Mouse (Mus musculus) adrenal gland, adult 8-10 months (tissue): ENCODE results near the gene Pilrb1. TPM values are rescaled to one million over a fixed set of nuclear protein-coding genes. Genes with fewer than 3 reads are reported as not detected.

ENCODE experiments used
- DNase-seq: peaks from one replicate; pipeline ENCODE4 v3.0.0; 2022
- total RNA-seq, 4 experiments: library from RNA; stranded (reverse); gene quantifications; 2 replicates each; pipeline ENCODE4 v1.2.4; 2022

Gene Pilrb1
- total RNA-seq, 4 experiments from 2014 or later: 1.2 to 3.7 (median 1.9) TPM

DNA sequence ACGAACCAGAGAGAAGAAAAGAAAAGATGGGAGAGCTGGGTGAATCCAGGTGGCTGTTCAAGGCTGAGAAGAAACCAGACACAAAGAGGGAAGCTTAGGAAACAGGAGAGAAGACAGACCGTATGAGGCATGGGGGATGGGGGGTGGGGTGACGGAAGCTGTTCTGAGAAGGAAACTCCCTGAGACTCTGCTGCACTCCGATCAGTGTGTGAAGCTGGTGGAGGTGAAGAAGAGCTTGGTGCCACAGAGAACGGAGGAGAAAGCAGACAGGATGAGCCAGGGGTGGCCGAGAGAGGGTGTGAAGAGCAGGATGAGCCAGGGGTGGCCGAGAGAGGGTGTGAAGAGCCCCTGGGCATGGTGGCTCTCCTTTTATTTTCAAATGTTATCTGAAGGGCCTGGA lies 31.5 kb downstream of the Pilrb1 start:
- DNase-seq: no peak

DNA sequence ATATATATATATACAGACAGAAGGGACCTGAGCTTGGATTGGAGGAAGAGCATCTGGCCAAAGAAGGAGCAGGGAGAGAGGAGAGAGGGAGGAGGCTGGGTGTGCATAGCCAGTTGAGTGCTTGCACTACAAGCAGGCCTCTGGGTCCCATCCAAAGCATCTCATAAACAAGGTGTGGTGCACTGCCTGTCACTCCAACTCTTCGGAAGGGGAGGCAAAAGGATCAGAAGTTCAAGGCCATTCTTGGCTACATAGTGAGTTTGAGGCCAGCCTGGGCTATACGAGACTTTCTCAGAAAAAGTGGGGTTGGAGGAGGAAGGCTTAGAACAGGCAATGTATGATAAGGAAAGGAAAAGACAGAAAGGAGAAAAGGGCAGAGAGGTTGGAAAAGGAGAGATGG lies 31.9 kb downstream of the Pilrb1 start:
- no peak for DNase-seq

DNA sequence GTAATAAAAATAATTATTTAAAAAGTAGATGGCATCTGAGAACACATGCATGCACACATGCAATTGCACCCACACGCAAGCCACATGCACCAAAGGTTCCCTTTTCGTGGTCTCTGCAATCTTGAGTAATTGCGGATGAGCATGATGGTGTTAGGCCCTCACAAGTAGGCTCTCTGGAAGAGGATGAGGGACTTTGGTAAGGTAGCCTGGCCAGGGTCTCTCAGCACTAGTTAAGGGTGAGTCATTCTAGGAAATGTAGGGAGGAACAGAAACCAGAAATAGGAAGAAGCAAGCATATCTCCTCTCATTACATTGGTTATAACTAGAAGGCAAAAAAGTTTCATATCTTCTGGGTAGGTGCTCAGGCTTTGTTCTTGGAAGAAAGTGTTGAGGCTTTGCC lies 32.9 kb downstream of the Pilrb1 start:
- DNase-seq: no peak

DNA sequence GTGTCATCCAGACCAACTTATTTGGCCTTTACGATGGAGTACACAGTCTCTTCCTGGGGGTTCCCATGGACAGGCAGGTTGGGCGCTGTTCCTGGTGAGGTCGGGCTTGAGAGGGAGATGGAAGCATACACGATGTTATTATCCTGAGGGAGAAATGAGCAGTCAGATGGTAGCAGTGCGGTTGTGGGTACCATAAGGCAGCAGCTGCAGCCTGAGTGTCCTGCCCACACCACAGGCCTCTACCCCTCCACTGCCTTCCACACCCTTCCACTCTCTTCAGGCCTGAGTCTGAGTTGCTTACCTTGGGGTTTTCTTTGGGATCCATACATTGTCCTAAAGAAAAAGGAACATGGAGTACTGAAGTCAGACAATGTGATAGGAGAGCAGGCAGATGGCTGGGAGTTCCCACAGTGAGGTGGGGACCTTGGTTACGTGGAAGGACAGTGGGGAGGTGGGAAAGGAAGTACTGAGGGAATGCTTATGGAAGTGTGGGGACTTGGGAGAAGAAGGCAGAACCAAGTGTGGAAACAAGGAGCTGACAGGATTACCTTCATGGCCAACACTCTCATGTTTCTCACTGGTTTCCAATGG lies 34.4 kb downstream of the Pilrb1 start:
- no peak for DNase-seq

DNA sequence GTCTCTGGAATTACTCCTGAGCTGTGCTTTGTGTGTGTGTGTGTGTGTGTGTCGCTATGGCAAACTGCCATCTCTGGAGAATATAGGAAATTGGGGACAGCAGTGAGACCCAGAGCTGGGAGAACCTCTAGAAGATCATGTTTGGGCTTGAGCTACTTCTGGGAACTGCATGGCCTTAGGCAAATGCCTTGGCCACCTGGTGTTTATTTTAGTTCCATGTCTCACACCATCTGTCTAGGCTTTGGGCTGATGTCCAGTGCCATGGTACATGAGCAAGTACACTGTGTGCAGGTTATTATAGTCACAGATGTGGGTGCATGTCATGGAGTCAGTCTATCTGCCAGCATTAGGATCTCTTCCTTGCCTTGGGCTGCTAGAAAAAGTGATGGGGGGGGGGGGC lies 35.3 kb downstream of the Pilrb1 start:
- no peak for DNase-seq

DNA sequence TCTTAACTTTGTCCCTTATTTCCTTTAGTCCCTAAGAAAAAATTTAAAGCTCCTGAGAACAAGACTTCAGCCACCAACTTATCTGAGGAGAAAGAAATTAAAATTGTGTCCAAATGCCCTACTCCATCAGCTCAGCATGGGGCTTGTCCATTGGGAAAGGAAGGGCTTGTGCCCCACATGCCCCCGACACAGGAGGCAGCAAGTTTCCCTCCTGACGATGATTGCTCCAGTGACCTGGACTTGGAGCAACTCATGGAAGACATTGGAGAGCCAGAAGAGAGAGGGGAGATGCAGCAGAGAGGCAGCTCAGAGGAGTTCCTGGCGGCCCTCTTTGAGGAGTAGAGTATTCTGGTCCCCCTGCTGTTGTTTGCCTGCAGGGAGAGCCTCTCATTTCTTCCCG lies 35.8 kb downstream of the Pilrb1 start:
- no peak for DNase-seq

DNA sequence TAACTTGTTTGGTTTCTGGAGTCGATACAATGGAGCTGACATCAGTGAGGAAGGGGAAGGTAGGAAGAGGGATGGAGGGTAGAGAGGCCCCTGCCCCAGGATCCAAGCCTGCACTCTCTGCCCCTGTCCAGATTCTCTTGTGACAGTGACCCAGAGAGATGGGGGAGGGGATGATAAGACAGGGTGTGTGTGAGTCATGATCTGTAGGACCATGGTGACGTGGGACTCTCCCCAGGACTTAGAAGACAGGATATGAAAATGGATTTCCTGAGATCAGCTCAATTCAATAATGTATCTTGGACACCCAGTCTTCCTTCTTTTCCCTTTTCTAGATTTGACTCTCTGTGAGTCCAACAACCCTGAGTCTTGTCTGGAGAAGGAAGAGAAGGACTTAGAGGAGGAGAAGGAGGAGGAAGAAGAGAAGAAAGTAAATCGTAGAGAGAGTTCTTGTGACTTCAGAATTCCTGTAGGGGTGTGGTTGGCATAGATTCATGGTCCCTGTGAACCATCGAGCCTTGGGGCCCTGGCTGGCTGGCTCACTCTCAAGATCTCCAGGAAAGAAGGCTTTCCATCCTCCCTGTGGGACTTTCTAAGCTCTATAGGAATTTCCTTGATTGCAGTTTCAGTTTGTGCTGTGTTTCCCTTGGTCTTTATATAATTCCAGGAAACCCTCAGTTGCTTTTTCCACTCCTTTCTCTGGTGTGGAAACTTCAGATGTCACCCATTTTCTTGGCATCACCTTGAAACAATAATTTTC lies 40.3 kb downstream of the Pilrb1 start:
- DNase-seq: no peak

DNA sequence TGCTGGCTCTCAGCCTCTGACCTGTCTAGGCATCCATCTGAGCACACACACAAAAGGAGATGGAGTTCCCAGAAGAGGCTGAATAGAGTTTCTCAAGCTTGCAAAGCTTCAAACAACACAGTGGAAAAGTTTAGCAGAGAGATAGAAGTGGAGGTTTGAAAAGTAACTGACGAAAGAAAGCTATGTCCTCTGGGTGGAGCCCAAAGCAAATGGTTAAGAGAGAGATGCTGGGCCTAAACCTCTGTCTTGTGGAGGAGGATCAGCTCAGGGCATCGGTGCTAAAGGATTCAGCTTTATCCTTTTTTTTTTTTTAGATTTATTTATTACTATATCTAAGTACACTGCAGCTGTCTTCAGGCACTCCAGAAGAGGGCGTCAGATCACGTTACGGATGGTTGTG lies 49.6 kb downstream of the Pilrb1 start:
- no peak for DNase-seq

DNA sequence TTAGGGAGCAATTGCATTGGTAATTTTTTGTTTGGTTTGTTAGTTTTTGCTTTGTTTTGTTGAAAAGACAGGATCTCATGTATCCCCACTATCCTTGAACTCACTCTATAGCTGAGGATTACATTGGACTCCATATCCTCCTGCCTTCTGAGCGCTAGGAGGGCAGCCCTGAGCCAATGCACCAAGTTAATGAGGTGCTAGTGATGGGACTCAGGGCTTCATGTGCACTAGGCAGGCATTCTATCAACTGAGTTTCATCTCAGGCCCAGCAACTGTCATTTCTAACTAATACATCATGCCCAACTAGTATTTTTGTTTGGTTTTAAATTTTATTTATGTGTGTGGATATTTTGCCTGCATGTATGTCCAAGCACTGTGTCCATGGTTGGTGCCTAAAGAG lies 51.7 kb downstream of the Pilrb1 start:
- DNase-seq: no peak

Other genes starting within 250 kb of the Pilrb1 start
- gene Pcolce, start 244.3 kb downstream of the Pilrb1 start, total RNA-seq: 1,000 to 10,000 TPM; 1,036 to 1,320 (median 1,219) TPM
- 1 to 10 TPM in 3 of 4 experiments, under 1 TPM in 1; 0.90 to 5.5 (median 3.0) TPM for gene Fbxo24, start 229.1 kb downstream of the Pilrb1 start, total RNA-seq
- gene Lrch4, start 229.0 kb downstream of the Pilrb1 start, total RNA-seq: 10 to 100 TPM; 25.1 to 35.9 (median 31.4) TPM
- gene Gm20605, start 228.9 kb downstream of the Pilrb1 start, total RNA-seq: 10 to 100 TPM in 3 of 4 experiments, 1 to 10 TPM in 1; 8.2 to 24.1 (median 14.7) TPM
- 10 to 100 TPM in 2 of 4 experiments, 1 to 10 TPM in 2; 2.1 to 14.1 (median 7.4) TPM for gene Sap25, start 216.8 kb downstream of the Pilrb1 start, total RNA-seq
- 1 to 10 TPM; 2.6 to 7.5 (median 4.6) TPM for gene Irs3, start 212.4 kb downstream of the Pilrb1 start, total RNA-seq
- gene Agfg2, start 173.4 kb downstream of the Pilrb1 start, total RNA-seq: 10 to 100 TPM; 27.9 to 55.0 (median 41.4) TPM
- 10 to 100 TPM in 1 of 4 experiments, 1 to 10 TPM in 3; 4.4 to 10.2 (median 7.1) TPM for gene Nyap1, start 116.5 kb downstream of the Pilrb1 start, total RNA-seq
- 100 to 1,000 TPM in 2 of 4 experiments, 10 to 100 TPM in 2; 73.9 to 110 (median 94.0) TPM for gene Tsc22d4, start 112.4 kb downstream of the Pilrb1 start, total RNA-seq
- gene Ppp1r35, start 79.3 kb downstream of the Pilrb1 start, total RNA-seq: 10 to 100 TPM; 21.2 to 35.5 (median 27.0) TPM
- gene Mepce, start 70.5 kb downstream of the Pilrb1 start, total RNA-seq: 10 to 100 TPM; 53.8 to 66.8 (median 56.1) TPM
- 1 to 10 TPM; 1.4 to 4.4 (median 2.8) TPM for gene Zcwpw1, start 70.3 kb downstream of the Pilrb1 start, total RNA-seq
- 1 to 10 TPM; 1.8 to 5.8 (median 4.1) TPM for gene Pilra, start 21.8 kb downstream of the Pilrb1 start, total RNA-seq
- 1 to 10 TPM in 2 of 4 experiments, under 1 TPM in 1, not detected in 1; 0.93 to 3.2 (median 2.2) TPM for gene Pilrb2, start 13.7 kb upstream of the Pilrb1 start, total RNA-seq
- under 1 TPM in 3 of 4 experiments, not detected in 1; 0.17 to 0.26 (median 0.22) TPM for gene Cyp3a13, start 63.5 kb upstream of the Pilrb1 start, total RNA-seq
- gene Gjc3, start 105.0 kb upstream of the Pilrb1 start, total RNA-seq: under 1 TPM; 0.14 to 0.71 (median 0.40) TPM
- gene Azgp1, start 123.4 kb upstream of the Pilrb1 start, total RNA-seq: 1 to 10 TPM in 1 of 4 experiments, under 1 TPM in 2, not detected in 1; 0.73 to 1.0 (median 0.78) TPM
- gene Smok3a, start 163.2 kb upstream of the Pilrb1 start, total RNA-seq: not detected
- gene Smok3b, start 163.3 kb upstream of the Pilrb1 start, total RNA-seq: not detected
- not detected for gene Smok3c, start 195.1 kb upstream of the Pilrb1 start, total RNA-seq
- gene Zkscan1, start 227.0 kb upstream of the Pilrb1 start, total RNA-seq: 10 to 100 TPM; 39.6 to 51.4 (median 47.6) TPM